Mouse (Mus musculus) forebrain, embryonic 14.5 days (tissue): ENCODE data around the gene Thbs2. TPM values are rescaled to one million over a fixed set of nuclear protein-coding genes. Genes with fewer than 3 reads are reported as not detected.

Experiments
- ATAC-seq: fragments of 200-750 bp; cut with Nextera tagmentation; 2 replicates; pipeline ENCODE4 v1.8.0; 2017; ENCODE audit warnings: mild to moderate bottlenecking, moderate library complexity
- DNase-seq: peaks from one replicate; pipeline ENCODE4 v3.0.0-alpha.2; 2015; ENCODE audit warnings: low spot score
- H3K27ac ChIP-seq: fragments of 300-500 bp; sonication (generic); 2 replicates; pipeline ENCODE4 v1.5.1; 2014; ENCODE audit warnings: low read depth, mild to moderate bottlenecking, control low read depth, low read length, moderate library complexity
- H3K27me3 ChIP-seq: fragments of 300-500 bp; sonication (generic); replicated peaks from 2 replicates; pipeline ENCODE4 v1.6.1; 2014; ENCODE audit warnings: low read length, control low read depth, mixed read lengths; ENCODE audit not compliant: control insufficient read depth, insufficient read depth
- H3K36me3 ChIP-seq: fragments of 300-500 bp; sonication (generic); 2 replicates; pipeline ENCODE4 v1.6.1; 2014; ENCODE audit warnings: low read length, control low read depth; ENCODE audit not compliant: control insufficient read depth, insufficient read depth
- H3K4me1 ChIP-seq: fragments of 300-500 bp; sonication (generic); 2 replicates; pipeline ENCODE4 v1.6.1; 2014; ENCODE audit warnings: antibody characterized with exemption, low read length, control low read depth; ENCODE audit not compliant: control insufficient read depth, insufficient read depth
- H3K4me2 ChIP-seq: fragments of 300-500 bp; sonication (generic); 2 replicates; pipeline ENCODE4 v1.6.1; 2014; ENCODE audit warnings: mild to moderate bottlenecking, control low read depth, low read length
- H3K4me3 ChIP-seq: fragments of 300-500 bp; sonication (generic); 2 replicates; pipeline ENCODE4 v1.5.1; 2014; ENCODE audit warnings: low read depth, low read length, control low read depth
- H3K9ac ChIP-seq: fragments of 300-500 bp; sonication (generic); 2 replicates; pipeline ENCODE4 v1.6.1; 2014; ENCODE audit warnings: mild to moderate bottlenecking, low read length, control low read depth, moderate library complexity
- H3K9me3 ChIP-seq: fragments of 300-500 bp; sonication (generic); replicated peaks from 2 replicates; pipeline ENCODE4 v1.6.1; 2016; ENCODE audit warnings: low read length, control low read depth, mixed read lengths; ENCODE audit not compliant: control insufficient read depth
- WGBS: fragments of 180-500 bp; shearing (Covaris S2); extraction: QIAGEN DNeasy Blood & Tissue Kit; methylation state at CpG from one replicate; pipeline ENCODE4 v1.1.7; 2014; 5-methylcytosine and 5-hydroxymethylcytosine counted together
- polyA plus RNA-seq: library from polyadenylated mRNA; unstranded; fragments of >200 nt; fragmentation: Nextera tagmentation; extraction: Ambion mirVana; gene quantifications from 2 replicates; pipeline ENCODE4 v1.2.1, GENCODE M21; 2014

Gene Thbs2
- polyA plus RNA-seq, 1 experiment from 2014 or later: 1.4 TPM

DNA sequence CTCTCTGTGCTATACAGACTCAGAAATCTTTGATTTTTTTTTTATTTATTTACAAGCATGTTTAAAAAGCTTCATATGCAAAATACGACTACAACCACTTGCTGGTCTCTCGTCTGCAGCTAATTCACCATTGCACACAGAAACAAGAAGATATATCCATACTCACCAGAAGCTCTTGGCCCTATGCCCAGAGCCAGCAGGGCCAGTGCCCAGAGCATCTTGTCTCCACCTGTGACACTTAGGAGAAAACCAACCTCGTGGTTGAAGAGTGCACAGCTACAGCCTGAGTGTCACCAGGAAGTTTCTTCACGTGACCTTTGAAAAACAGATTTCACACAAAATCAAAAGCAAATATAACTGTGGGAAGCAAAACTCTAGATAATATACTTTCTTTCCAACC, 2.8 kb downstream of the Thbs2 start:
- no peak overlapping the region for H3K27ac ChIP-seq
- 54% methylated on average over 4 of the region's 4 CpGs for WGBS
- no peak for ATAC-seq
- H3K4me2 ChIP-seq: no peak overlapping the region
- no peak overlapping the region for H3K9ac ChIP-seq
- DNase-seq: peak; percentile 15
- no peaks in the 10 kb centered on the region for H3K36me3 ChIP-seq
- H3K9me3 ChIP-seq: no peaks in the 10 kb centered on the region
- no peaks in the 10 kb centered on the region for H3K27me3 ChIP-seq
- no peak overlapping the region for H3K4me3 ChIP-seq
- peaks cover 10% of the 10 kb centered on the region; the same call in 1 of the 2 replicates for H3K4me1 ChIP-seq

DNA sequence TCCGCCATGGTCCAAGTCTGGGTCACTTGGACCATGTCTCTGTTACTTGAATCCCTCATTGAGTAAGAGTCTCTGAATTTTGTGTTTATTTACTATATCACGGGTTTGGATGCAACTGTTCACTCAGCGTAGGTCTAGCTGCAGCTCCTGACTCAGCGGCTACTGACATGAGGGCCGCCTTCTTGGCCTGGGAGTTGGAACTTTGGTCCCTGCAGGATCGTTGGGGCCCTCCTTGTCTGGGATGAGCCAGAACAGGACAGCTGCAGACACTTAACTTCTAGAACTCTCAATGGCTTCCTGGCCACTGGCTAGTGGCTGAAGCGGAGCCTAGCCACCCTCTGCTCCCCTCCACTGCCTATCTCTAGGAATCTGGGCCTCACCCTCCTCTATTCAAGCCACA, 11.2 kb downstream of the Thbs2 start:
- no peak overlapping the region for H3K27ac ChIP-seq
- no peak for ATAC-seq
- 92% methylated on average over 7 of the region's 7 CpGs for WGBS

DNA sequence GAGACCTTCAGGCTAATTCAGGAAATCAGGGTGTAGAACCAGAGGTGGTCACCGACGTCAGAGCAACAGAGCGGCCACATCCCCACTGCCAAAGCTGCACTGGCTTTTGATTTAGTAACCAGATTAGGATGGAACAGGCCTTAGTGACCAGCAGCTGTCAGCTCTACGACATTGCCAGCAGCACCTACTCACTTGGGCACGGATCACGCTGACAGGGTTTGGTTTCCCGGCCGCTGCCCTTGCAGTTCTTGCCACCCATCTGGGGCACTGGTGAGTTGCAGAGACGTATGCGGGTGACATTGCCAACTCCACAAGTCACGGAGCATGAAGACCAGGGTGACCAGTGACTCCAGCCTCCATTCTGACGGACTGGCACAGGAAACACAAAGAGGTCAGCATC, 13.0 kb downstream of the Thbs2 start:
- ATAC-seq (no peak), DNase-seq (no peak)
- WGBS: 86% methylated on average over 12 of the region's 12 CpGs
- Histone ChIP-seq H3K9ac (no peak overlapping the region), H3K4me1 (no peaks in the 10 kb centered on the region), H3K4me3 (no peak overlapping the region), H3K27ac (no peak overlapping the region), H3K36me3 (no peaks in the 10 kb centered on the region), H3K9me3 (no peaks in the 10 kb centered on the region), H3K27me3 (no peaks in the 10 kb centered on the region), H3K4me2 (no peak overlapping the region)

More for the DNA sequence above, 11.2 kb downstream of the Thbs2 start:
- Histone ChIP-seq H3K4me3 (no peak overlapping the region), H3K36me3 (no peaks in the 10 kb centered on the region), H3K4me2 (no peak overlapping the region), H3K4me1 (no peaks in the 10 kb centered on the region), H3K27me3 (no peaks in the 10 kb centered on the region), H3K9ac (no peak overlapping the region), H3K9me3 (no peaks in the 10 kb centered on the region)
- no peak for DNase-seq

GRCm38 (mm10) chr17:14677198-14677597, 16.8 kb downstream of the Thbs2 start:
- Histone ChIP-seq H3K9ac (no peak overlapping the region), H3K4me1 (no peaks in the 10 kb centered on the region), H3K9me3 (no peaks in the 10 kb centered on the region), H3K36me3 (no peaks in the 10 kb centered on the region), H3K4me3 (no peak overlapping the region), H3K27me3 (no peaks in the 10 kb centered on the region), H3K27ac (no peak overlapping the region), H3K4me2 (no peak overlapping the region)
- ATAC-seq: no peak
- WGBS: 83% methylated on average over 8 of the region's 8 CpGs
- DNase-seq: no peak

DNA sequence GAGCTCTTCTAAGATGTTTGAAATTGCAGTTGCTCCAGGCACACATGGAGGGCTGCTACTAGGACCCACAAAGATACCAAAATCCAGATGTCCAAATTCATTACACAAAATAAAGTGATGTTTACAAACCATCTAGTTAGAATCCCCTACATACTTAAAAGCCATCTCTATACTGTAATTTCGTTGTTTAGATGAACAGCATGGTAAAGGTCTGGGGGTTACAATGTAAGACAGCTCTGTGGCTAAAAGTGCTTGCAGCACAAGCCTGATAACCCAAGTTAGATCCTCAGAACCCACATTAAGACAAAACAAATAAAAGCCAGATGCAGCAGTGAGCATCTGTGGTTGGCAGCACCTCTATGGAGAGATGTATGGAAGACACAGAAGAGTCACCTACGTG, 18.5 kb downstream of the Thbs2 start:
- no peaks in the 10 kb centered on the region for H3K4me1 ChIP-seq
- DNase-seq (no peak), ATAC-seq (no peak)
- 90% methylated on average over 2 of the region's 2 CpGs for WGBS
- no peak overlapping the region for H3K4me2 ChIP-seq
- H3K36me3 ChIP-seq: no peaks in the 10 kb centered on the region
- H3K27ac ChIP-seq: no peak overlapping the region
- no peaks in the 10 kb centered on the region for H3K27me3 ChIP-seq
- H3K9ac ChIP-seq: no peak overlapping the region
- no peak overlapping the region for H3K4me3 ChIP-seq
- no peaks in the 10 kb centered on the region for H3K9me3 ChIP-seq

- Histone ChIP-seq H3K4me1 (no peaks in the 10 kb centered on the region), H3K4me2 (no peak overlapping the region), H3K36me3 (no peaks in the 10 kb centered on the region), H3K9me3 (no peaks in the 10 kb centered on the region), H3K9ac (no peak overlapping the region), H3K27me3 (no peaks in the 10 kb centered on the region), H3K27ac (no peak overlapping the region), H3K4me3 (no peak overlapping the region)
- ATAC-seq: no peak
- DNase-seq: peak; percentile 29
- WGBS: 24% methylated on average over 5 of the region's 5 CpGs
Observed at GRCm38 (mm10) chr17:14672402-14672801, 21.6 kb downstream of the Thbs2 start.

GRCm38 (mm10) chr17:14667225-14667624, 26.8 kb downstream of the Thbs2 start:
- H3K36me3 ChIP-seq: no peaks in the 10 kb centered on the region
- no peaks in the 10 kb centered on the region for H3K27me3 ChIP-seq
- DNase-seq: no peak
- H3K4me1 ChIP-seq: no peaks in the 10 kb centered on the region
- no peak overlapping the region for H3K4me3 ChIP-seq
- WGBS: 87% methylated on average over 4 of the region's 4 CpGs
- H3K27ac ChIP-seq: no peak overlapping the region
- H3K9me3 ChIP-seq: no peaks in the 10 kb centered on the region
- H3K4me2 ChIP-seq: no peak overlapping the region
- no peak overlapping the region for H3K9ac ChIP-seq
- no peak for ATAC-seq

GRCm38 (mm10) chr17:14666451-14666850, 27.6 kb downstream of the Thbs2 start:
- no peak overlapping the region for H3K9ac ChIP-seq
- DNase-seq (no peak), ATAC-seq (no peak)
- no peaks in the 10 kb centered on the region for H3K27me3 ChIP-seq
- WGBS: 82% methylated on average over 2 of the region's 2 CpGs
- H3K4me1 ChIP-seq: no peaks in the 10 kb centered on the region
- no peaks in the 10 kb centered on the region for H3K9me3 ChIP-seq
- no peak overlapping the region for H3K27ac ChIP-seq
- H3K4me2 ChIP-seq: no peak overlapping the region
- no peaks in the 10 kb centered on the region for H3K36me3 ChIP-seq
- no peak overlapping the region for H3K4me3 ChIP-seq

DNA sequence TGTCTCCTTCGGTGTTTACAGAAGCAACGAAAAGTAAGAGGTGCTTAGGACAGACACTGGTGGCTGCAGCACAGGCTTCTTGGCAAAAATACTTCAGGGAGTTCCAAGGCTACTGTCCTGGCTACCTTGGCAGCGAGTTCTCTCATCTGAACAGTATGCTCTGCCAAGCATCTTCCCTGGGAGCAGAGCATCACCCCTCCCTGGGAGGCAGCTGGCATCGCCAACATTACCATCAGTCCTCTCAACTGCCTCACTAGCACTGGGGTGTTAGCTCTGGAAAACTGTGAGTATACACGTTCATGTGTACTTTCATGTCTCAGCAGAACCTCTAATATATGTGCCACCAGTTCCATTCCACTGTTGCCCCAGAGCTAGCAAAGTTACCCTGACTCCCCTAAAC, 30.7 kb downstream of the Thbs2 start:
- Histone ChIP-seq H3K9ac (no peak overlapping the region), H3K36me3 (no peaks in the 10 kb centered on the region), H3K27ac (no peak overlapping the region), H3K4me1 (no peaks in the 10 kb centered on the region), H3K9me3 (no peaks in the 10 kb centered on the region), H3K27me3 (no peaks in the 10 kb centered on the region), H3K4me2 (no peak overlapping the region), H3K4me3 (no peak overlapping the region)
- DNase-seq (no peak), ATAC-seq (no peak)
- WGBS: 87% methylated on average over 5 of the region's 5 CpGs
